Mouse (Mus musculus) brain, embryonic 18.5 days (tissue): ENCODE measurements at regions not wholly inside any gene's neighbourhood (a gene's known extent, or its start where the extent isn't known, plus 50 kb on each side); places are given as distances from the start of the nearest gene placed in this dataset.

ENCODE experiments used
- DNase-seq: peaks from one replicate; pipeline ENCODE4 v3.0.0-alpha.2; 2012; ENCODE audit warnings: low read depth, low spot score

GRCm38 (mm10) chr14:24876508-24876907, 389.6 kb downstream of the Rps24 start:
- DNase-seq = no peak

- no peak for DNase-seq
These were observed 390.9 kb downstream of the Rps24 start for GRCm38 (mm10) chr14:24877853-24878252.

GRCm38 (mm10) chr14:24886164-24886563, 399.2 kb downstream of the Rps24 start:
- no peak for DNase-seq

- DNase-seq = no peak
These were observed 400.0 kb downstream of the Rps24 start for GRCm38 (mm10) chr14:24886896-24887421.

GRCm38 (mm10) chr14:24890856-24891255, 403.9 kb downstream of the Rps24 start:
- DNase-seq = no peak

- no peak for DNase-seq
These were observed 408.3 kb downstream of the Rps24 start for GRCm38 (mm10) chr14:24895196-24895595.

- no peak for DNase-seq
These were observed 409.8 kb downstream of the Rps24 start for GRCm38 (mm10) chr14:24896681-24897080.

GRCm38 (mm10) chr14:24900501-24901179, 413.7 kb downstream of the Rps24 start:
- DNase-seq = no peak

- DNase-seq = no peak
These were observed 414.8 kb downstream of the Rps24 start for GRCm38 (mm10) chr14:24901726-24902125.

- DNase-seq = no peak
These were observed 415.9 kb downstream of the Rps24 start for GRCm38 (mm10) chr14:24902870-24903269.

- no peak for DNase-seq
These were observed 417.8 kb downstream of the Rps24 start for GRCm38 (mm10) chr14:24904712-24905111.

GRCm38 (mm10) chr14:24906916-24907315, 420.0 kb downstream of the Rps24 start:
- no peak for DNase-seq

GRCm38 (mm10) chr14:24908377-24908776, 421.5 kb downstream of the Rps24 start:
- DNase-seq = peak; percentile 18

- DNase-seq = peak; percentile 32
These were observed 424.7 kb downstream of the Rps24 start for GRCm38 (mm10) chr14:24911621-24912020.

- DNase-seq = no peak
These were observed 432.1 kb downstream of the Rps24 start for GRCm38 (mm10) chr14:24919056-24919455.

- no peak for DNase-seq
These were observed 435.1 kb downstream of the Rps24 start for GRCm38 (mm10) chr14:24922006-24922405.

GRCm38 (mm10) chr14:24924561-24924960, 437.6 kb downstream of the Rps24 start:
- no peak for DNase-seq

GRCm38 (mm10) chr14:24926086-24927048, 439.4 kb downstream of the Rps24 start:
- DNase-seq = no peak

GRCm38 (mm10) chr14:24928726-24929125, 441.8 kb downstream of the Rps24 start:
- no peak for DNase-seq

- no peak for DNase-seq
These were observed 443.3 kb downstream of the Rps24 start for GRCm38 (mm10) chr14:24930251-24930650.

GRCm38 (mm10) chr14:24937876-24938275, 451.0 kb downstream of the Rps24 start:
- DNase-seq = no peak

- no peak for DNase-seq
These were observed 452.1 kb downstream of the Rps24 start for GRCm38 (mm10) chr14:24939068-24939467.
